Mouse (Mus musculus): ENCODE data around the gene Olfr920. TPM values are rescaled to one million over a fixed set of nuclear protein-coding genes. Genes with fewer than 3 reads are reported as not detected.

Olfr920 gene
- polyA plus RNA-seq, 1 experiment from 2014 or later: 0.03 TPM

GRCm38 (mm10) chr9:38805696-38806095 lies 53.6 kb downstream of the Olfr920 start:
- Histone ChIP-seq H3K4me3 (replicated peaks; ENCODE audit: low read length) (no peak overlapping the region), H3K27ac (ENCODE audit: low read length) (no peak overlapping the region), H3K36me3 (ENCODE audit: control insufficient read depth, insufficient read depth, low read length) (no peaks in the 10 kb centered on the region), H3K27me3 (ENCODE audit: control insufficient read depth, insufficient read depth, low read length) (no peaks in the 10 kb centered on the region), H3K4me1 (ENCODE audit: control insufficient read depth, insufficient read depth, low read length) (no peaks in the 10 kb centered on the region), H3K9ac (ENCODE audit: low read length) (no peak overlapping the region), H3K9me3 (replicated peaks; ENCODE audit: control insufficient read depth, low read length) (no peaks in the 10 kb centered on the region), H3K4me2 (ENCODE audit: low read depth, low read length) (no peak overlapping the region)
- ATAC-seq (ENCODE audit: insufficient read depth, low FRiP score): no peak

Other genes starting within 250 kb of the Olfr920 start
- gene Olfr911-ps1, start 230.7 kb upstream of the Olfr920 start, polyA plus RNA-seq (2015; fragmentation: Nextera tagmentation; extraction: Ambion mirVana): not detected in 2 replicates
- not detected in 2 replicates for gene Olfr910, start 214.4 kb upstream of the Olfr920 start, polyA plus RNA-seq (2015; fragmentation: Nextera tagmentation; extraction: Ambion mirVana)
- gene Olfr912, start 172.1 kb upstream of the Olfr920 start, polyA plus RNA-seq (2015; fragmentation: Nextera tagmentation; extraction: Ambion mirVana): not detected in 2 replicates
- gene Olfr913, start 159.5 kb upstream of the Olfr920 start, polyA plus RNA-seq (2015; fragmentation: Nextera tagmentation; extraction: Ambion mirVana): not detected in 2 replicates
- not detected in 2 replicates for gene Olfr914, start 147.2 kb upstream of the Olfr920 start, polyA plus RNA-seq (2015; fragmentation: Nextera tagmentation; extraction: Ambion mirVana)
- not detected in 2 replicates for gene Olfr916, start 92.4 kb upstream of the Olfr920 start, polyA plus RNA-seq (2015; fragmentation: Nextera tagmentation; extraction: Ambion mirVana)
- gene Olfr917, start 86.5 kb upstream of the Olfr920 start, polyA plus RNA-seq (2015; fragmentation: Nextera tagmentation; extraction: Ambion mirVana): not detected in 2 replicates
- gene Olfr918, start 77.7 kb upstream of the Olfr920 start, polyA plus RNA-seq (2015; fragmentation: Nextera tagmentation; extraction: Ambion mirVana): not detected in 2 replicates
- gene Olfr919, start 48.6 kb upstream of the Olfr920 start, polyA plus RNA-seq (2015; fragmentation: Nextera tagmentation; extraction: Ambion mirVana): not detected in 2 replicates
- 25.2 and 26.6 TPM in 2 replicates for gene Vwa5a, start 34.0 kb upstream of the Olfr920 start, polyA plus RNA-seq (2015; fragmentation: Nextera tagmentation; extraction: Ambion mirVana)
- not detected in 2 replicates for gene Olfr921, start 20.8 kb downstream of the Olfr920 start, polyA plus RNA-seq (2015; fragmentation: Nextera tagmentation; extraction: Ambion mirVana)
- not detected in 2 replicates for gene Olfr922, start 62.3 kb downstream of the Olfr920 start, polyA plus RNA-seq (2015; fragmentation: Nextera tagmentation; extraction: Ambion mirVana)
- gene Olfr923, start 74.2 kb downstream of the Olfr920 start, polyA plus RNA-seq (2015; fragmentation: Nextera tagmentation; extraction: Ambion mirVana): not detected in 2 replicates
- not detected in 2 replicates for gene Olfr924, start 92.2 kb downstream of the Olfr920 start, polyA plus RNA-seq (2015; fragmentation: Nextera tagmentation; extraction: Ambion mirVana)
- not detected in 2 replicates for gene Olfr26, start 102.8 kb downstream of the Olfr920 start, polyA plus RNA-seq (2015; fragmentation: Nextera tagmentation; extraction: Ambion mirVana)
- gene Olfr926, start 124.8 kb downstream of the Olfr920 start, polyA plus RNA-seq (2015; fragmentation: Nextera tagmentation; extraction: Ambion mirVana): not detected in 2 replicates
- not detected in 2 replicates for gene Olfr930, start 177.5 kb downstream of the Olfr920 start, polyA plus RNA-seq (2015; fragmentation: Nextera tagmentation; extraction: Ambion mirVana)
- gene Olfr933, start 220.0 kb downstream of the Olfr920 start, polyA plus RNA-seq (2015; fragmentation: Nextera tagmentation; extraction: Ambion mirVana): not detected in 2 replicates
- not detected in 2 replicates for gene Olfr934, start 236.0 kb downstream of the Olfr920 start, polyA plus RNA-seq (2015; fragmentation: Nextera tagmentation; extraction: Ambion mirVana)
- gene Olfr935, start 247.4 kb downstream of the Olfr920 start, polyA plus RNA-seq (2015; fragmentation: Nextera tagmentation; extraction: Ambion mirVana): not detected in 2 replicates

Measured in stomach, embryonic 16.5 days (tissue).